Mouse (Mus musculus) embryo, embryonic 11.5 days (tissue): ENCODE data around the gene Atp8b2.

ENCODE experiments used
- DNase-seq: peaks from one replicate; pipeline ENCODE4 v3.0.0-alpha.2; 2012; ENCODE audit warnings: low read depth, low spot score

The Atp8b2 gene

GRCm38 (mm10) chr3:89963221-89963763 is at the start of gene Atp8b2:
TSS of gene Atp8b2 (minus strand) at chr3:89963508.
- DNase-seq = peak; percentile 66

GRCm38 (mm10) chr3:90010291-90010690 is 47.0 kb upstream of the Atp8b2 start:
- no peak for DNase-seq

- DNase-seq = no peak
Measured at GRCm38 (mm10) chr3:90004091-90004796, 40.9 kb upstream of the Atp8b2 start.

- no peak for DNase-seq
Measured at GRCm38 (mm10) chr3:89999830-90000229, 36.5 kb upstream of the Atp8b2 start.

GRCm38 (mm10) chr3:89999090-89999489 is 35.8 kb upstream of the Atp8b2 start:
- DNase-seq = peak; percentile 38

DNA sequence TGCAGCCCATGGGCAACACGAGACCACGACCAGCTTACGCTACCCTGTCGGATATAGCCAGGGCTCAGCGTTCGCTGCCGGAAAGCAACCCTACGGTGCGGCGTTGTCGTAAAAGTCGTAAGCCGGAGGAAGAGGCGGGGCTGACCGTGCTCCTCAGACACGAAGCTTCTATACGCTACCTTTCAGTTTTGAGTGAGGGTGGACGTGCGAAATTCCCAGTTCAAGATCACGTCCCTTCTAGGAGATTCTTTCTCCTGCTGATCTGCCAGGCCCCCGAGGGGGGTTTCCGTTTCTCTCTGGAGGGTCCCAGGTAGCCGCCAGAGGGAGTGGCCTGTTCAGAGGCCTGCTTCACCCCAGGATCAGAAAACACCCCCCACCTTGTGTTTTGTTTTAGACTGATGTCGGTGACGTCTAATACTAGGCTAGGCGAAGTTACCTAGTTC is 35.3 kb upstream of the Atp8b2 start, which contains the start of gene Hax1:
Gene Hax1 (minus strand): TSS at position 169 of the 443 bp plus-strand sequence.
- DNase-seq = peak; percentile 90

DNA sequence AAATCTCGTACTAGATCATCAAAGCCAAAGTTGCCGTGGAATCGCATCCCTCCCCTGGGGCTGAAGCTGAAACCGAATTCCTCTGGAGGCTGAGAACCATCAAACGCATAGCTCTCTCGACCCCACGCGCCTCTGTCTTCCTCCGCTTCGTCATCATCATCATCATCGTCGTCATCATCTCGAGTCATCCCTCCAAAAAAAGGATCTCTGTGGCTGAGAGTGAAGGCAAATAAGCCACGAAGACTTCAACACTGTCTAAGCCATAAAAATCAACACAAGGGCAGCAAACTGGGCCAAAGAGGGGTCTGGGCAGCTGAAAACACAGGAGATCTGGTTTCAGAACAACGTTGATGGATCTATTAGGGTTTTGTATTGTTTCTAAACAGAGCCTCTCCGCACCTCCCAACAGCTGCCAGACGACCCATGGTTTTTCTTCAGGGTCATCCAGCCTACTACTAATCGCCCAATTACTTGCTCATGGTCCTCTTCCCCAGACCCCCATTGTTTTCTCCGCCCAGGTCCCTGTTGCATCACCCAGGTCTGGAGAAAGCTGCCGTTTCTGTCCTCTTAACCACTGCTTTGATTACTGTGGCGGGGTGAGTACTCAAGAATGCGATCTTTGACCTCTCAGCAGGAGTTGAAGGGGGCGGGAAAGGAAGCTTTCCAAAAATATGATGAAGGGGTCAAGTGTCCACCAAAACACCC is 34.6 kb upstream of the Atp8b2 start:
- DNase-seq = peak; percentile 4

- no peak for DNase-seq
Measured at GRCm38 (mm10) chr3:89994807-89995515, 31.7 kb upstream of the Atp8b2 start.

DNA sequence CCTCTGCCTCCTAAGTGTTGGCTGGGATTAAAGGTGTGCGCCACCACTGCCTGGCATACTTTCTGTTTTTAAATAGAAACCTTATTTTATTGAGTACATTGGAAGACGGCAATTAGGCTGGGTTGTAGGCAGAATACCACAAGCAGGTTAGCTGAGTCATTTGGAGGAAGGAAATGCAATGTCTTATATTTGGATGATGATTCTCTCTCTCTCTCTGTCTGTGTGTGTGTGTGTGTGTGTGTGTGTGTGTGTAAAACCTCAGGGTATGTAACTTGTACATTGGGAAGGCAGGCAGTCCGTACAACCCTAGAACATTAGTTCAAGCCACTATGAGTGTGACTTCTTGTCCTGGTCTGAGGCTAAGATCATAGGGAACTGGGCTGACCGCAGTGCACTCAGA is 24.5 kb upstream of the Atp8b2 start:
- DNase-seq = no peak

DNA sequence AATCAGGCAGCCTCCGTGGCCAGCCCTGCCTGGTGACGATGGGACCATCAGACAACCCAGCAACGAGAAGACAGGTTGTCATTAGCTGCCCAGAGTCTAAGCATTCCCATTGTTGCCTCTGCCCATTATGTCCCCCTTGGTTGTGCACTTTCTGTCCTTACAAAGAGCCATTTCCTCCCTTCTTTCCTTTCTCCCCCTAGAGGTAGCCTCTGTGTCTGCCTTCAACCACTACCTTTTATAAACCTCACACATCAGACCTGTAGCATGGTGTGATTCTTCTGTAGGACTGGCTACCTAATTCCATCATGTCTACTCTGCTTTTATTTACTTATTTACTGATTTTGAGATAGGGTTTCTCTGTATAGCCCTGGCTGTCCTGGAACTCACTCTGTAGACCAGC is 23.9 kb upstream of the Atp8b2 start:
- no peak for DNase-seq

DNA sequence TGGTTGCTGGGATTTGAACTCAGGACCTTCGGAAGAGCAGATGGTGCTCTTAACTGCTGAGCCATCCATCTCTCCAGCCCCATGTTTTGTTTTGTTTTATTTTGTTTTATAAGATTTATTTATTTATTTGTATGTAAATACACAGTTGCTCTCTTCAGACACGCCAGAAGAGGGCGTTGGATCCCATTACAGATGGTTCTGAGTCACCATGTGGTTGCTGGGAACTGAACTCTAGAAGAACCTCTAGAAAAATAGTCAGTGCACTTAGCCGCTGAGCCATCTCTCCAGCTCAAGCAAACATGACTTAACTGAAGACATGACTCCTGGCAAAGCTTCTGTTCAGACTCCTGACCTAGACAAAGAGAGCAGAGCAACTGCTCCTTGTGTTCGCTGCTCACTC is 19.1 kb upstream of the Atp8b2 start:
- DNase-seq = no peak

DNA sequence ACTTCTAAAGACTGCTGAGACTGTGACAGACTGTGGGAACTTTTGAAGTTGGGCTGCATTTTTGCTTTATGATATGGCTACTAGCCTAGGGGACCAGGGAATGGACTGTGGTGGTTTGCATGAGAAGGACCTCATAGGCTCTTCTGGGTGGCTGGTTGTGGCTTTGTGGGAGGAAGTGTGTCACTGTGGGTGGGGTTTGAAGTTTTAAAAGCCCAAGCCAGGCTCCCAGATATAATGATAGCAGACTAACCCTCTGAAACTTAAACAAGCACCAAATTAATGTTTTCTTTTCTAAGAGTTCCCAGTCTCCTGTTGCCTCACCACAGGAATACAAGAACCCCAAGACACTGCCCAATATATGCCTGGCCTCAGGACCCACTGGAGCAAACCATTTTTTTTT is 13.6 kb upstream of the Atp8b2 start:
- DNase-seq = no peak

- no peak for DNase-seq
Measured at GRCm38 (mm10) chr3:89968509-89968908, 5.2 kb upstream of the Atp8b2 start.

DNA sequence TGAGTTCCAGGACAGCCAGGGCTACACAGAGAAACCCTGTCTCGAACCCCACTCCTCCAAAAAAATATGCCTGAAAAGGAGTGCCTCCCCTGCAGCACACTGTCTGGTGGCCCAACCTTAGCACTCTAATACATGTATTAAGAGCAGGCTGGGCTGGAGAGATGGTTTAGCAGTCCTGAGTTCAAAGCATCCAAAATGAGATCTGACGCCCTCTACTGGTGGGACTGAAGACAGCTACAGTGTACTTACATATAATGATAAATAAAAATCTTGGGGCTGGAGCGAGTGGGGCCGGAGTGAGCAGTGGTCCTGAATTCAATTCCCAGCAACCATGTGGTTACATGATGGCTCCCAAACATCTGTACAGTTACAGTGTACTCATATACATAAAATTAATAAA is 3.6 kb upstream of the Atp8b2 start:
- DNase-seq = no peak

GRCm38 (mm10) chr3:89965972-89966371 is 2.7 kb upstream of the Atp8b2 start:
- DNase-seq = no peak

- DNase-seq = no peak
Measured at GRCm38 (mm10) chr3:89965557-89965956, 2.2 kb upstream of the Atp8b2 start.

- peak; percentile 69 for DNase-seq
Measured at GRCm38 (mm10) chr3:89963926-89964739, 825 bp upstream of the Atp8b2 start.

GRCm38 (mm10) chr3:89962751-89963220 is 522 bp downstream of the Atp8b2 start:
- DNase-seq = no peak

GRCm38 (mm10) chr3:89962059-89962750 is 1.1 kb downstream of the Atp8b2 start:
- DNase-seq = no peak

- no peak for DNase-seq
Measured at GRCm38 (mm10) chr3:89961436-89961835, 1.9 kb downstream of the Atp8b2 start.

DNA sequence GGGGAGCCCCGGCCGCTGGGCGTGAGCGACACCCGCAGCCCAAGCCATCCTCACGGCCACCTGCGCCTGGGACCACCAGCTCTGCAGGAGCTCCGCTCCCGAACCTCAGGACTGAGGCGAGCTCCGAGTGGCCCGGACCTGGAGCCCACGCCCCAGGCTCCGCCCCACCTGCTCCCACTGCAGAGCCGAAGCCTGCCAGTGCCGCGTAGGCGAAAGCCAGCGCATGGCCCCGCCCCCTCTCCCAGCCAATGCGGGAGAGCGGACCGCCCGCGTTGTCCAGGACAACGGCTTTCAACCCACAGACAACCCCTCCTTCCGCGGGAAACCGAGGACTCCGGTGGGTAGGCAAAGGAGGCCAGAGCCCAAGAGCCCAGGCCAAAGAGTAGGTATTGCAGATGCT is 2.8 kb downstream of the Atp8b2 start:
- DNase-seq = peak; percentile 79
